Mouse (Mus musculus) lung, postnatal 4 days (tissue): ENCODE results near the gene Snrpf.
A peak's percentile ranks its signal among the peaks of the same experiment; 100 is the strongest.
"Not testable (repeated sequence)": the region's sequence is repeated elsewhere in the genome, so short reads cannot be mapped to it uniquely, and the experiment has no call there.

Experiments used
- DNase-seq, 2 experiments: peaks; one replicate each; pipeline ENCODE4 v3.0.0; 2021

Gene Snrpf

DNA sequence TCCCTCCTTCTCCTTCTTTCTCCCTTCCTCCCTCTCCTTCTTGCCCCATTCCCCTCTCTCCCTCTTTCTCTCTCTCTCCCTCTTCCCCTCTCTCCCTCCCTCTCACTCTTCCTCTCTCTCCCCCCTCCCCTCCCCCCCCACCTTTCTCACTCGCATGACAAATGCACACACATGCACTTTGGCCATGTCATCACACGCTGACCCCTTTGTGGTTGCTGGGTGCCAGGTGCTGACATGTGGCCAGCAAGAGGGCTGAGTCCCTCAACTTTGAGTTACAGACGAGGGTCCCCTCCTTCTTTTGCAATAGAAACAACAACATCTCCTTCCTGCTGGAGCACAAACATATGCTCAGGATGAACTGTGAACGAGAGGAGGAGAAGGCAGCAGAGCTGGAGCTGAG is 14.5 kb downstream of the Snrpf start:
- no peak for DNase-seq

DNA sequence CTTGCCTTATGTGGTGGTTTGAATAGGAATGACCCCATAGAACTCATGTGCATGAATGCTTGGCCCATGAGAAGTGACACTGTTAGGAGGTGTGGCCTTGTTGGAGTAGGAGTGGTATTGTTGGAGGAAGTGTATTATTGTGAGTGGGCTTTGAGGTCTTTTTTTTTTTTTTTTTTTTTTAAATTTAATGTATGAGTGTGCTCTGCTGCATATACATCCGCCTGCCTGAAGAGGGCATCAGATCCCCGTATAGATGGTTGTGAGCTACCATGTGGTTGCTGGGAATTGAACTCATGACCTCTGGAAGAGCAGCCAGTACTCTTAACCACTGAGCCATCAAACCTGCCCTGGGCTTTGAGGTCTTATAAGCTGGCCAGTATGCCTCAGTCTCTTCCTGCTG is 17.3 kb downstream of the Snrpf start:
- DNase-seq: no peak

DNA sequence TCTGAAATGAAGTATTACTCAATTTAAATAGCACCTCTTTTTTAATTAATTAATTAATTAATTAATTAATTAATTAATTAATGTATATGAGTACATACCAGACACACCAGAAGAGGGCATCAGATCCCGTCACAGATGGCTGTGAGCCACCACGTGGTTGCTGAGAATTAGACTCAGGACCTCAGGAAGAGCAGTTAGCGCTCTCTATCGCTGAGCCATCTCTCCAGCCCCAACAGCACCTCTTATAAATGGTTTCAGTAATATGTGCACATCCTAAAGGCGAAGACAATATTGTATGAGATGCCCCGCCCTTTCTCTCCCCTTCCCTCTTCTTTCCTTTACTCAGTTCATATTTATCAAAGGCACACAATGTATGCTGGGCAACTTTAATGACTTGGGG is 20.8 kb downstream of the Snrpf start:
- DNase-seq: no peak

DNA sequence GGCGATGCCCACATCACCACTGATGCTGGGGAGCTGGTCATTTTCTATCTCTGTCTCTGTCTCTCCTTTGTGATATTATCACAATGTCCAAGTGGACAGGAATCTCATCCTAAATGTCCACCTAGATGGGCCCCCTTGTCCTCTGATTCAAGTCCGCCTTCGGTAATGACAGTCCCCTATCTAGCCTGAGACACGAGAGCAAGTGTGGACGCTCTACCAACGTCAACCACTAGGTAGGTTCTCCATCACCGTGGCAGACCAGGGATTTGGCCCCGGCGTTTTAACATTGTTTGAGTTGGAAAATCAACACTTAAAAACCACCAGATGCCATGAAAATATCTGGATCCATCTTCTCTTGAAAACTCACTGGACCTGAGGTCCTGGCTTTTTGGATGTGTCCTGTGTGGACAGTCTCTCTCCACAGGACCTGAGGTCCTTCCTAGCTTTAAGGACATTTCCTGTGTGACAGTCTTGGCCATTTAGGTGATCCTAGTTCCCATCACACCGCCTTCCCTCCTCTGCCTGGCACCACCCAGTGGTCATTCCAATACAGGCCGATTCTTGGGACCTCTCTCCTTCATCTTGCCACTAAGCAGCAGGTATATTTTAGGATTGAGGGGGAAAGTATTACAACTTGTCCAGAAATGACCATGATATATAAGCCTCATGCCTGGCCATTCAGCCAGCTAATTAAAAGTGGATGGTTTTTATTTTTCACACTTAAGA is 21.5 kb downstream of the Snrpf start:
- no peak for DNase-seq

DNA sequence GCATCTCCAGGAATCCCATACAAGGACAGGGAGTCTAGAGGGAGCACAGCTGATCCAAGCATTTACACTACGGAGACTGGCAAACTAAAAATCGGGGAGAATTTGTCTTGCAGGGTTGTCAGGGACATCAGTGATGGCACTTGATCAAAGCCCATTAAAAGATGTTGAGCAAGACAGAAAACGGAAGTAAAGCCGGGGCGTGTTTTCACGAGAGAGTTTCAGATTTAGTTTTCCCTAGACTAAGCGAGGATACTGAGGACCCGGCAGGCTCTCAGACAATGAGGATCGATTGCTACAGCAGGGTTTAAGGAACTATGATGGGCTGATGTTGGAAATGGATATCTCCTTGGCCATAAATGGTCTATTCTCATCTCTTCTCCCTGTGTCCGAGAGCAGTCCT is 22.4 kb downstream of the Snrpf start:
- no peak for DNase-seq

DNA sequence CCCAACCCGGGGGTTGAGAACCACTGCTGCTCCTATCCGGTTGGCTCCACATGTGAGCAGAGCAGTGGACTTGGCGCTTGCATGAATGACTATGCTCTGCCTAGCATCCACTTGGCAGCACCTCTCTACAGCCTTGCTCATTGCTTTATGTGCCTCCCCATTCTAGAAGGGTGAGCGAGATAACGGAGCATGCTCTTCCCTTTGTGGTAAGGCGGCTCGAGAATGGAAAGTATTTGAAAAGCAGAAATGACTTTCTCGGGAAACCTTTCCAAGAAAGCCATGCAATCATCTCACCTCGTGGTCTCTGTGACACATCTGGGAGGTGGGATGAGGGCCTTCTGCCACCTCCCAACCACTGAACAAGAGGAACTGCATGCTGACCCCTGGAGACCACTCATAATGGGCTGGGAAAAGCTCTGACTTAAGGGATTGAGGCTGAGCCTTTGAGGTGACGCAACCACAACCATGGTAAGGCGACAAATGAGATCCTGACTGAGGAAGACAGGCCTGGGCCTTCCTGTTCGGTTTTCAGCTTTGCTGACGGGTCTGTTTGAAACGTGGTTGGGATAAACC is 24.9 kb downstream of the Snrpf start:
- no peak for DNase-seq

DNA sequence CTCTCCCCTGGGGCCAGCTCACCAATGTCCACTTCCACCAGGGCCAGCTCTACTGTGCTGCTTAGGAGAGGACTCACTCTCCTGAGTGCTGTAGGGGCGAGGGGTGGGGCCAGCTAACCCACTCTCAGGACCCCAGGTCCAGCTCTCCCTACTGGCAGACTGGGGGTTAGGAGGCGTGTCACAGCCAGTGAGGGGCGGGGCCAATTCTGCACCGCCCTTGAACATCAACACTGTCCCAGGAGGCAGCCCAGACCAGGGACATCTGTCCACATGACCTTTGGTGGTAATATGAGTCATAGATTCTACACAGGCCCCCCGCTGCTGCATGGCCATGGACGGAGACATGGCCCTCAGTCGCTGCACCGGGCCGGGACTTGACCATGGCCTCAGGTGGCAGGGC is 29.7 kb downstream of the Snrpf start:
- DNase-seq: no peak

DNA sequence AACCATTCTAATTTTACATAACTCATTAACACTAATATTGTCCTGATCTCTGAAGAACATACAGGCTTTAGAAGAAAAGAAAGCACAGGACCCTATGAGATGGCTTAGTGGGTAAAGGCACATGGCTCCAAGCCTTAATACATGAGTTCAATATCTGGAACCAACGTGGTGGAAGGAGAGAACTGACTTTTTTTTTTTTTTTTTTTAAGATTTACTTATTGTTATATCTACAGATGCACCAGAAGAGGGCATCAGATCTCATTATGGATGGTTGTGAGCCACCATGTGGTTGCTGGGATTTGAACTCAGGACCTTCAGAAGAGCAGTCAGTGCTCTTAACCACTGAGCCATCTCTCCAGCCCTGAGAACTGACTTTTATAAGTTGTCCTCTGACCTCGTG is 31.5 kb downstream of the Snrpf start:
- DNase-seq: not testable (repeated sequence)

DNA sequence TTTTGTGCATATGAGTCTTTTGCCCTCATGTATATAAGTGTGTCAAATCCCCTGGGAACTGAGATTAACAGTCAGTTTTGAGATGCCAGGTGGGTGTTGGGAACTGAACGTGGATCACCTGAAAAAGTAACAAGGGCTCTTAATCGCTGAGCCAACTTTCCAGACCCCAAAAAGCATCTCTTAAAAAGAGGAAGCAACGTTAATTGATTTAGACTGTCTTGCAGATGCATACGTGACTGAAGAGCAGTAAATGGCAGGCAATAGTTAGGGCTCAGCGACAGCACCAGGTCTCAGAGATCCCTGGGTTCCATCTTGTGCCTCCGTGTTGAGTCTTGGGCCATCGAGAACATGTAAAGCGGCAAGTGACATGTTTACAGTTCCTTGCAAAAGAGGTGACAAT is 36.9 kb downstream of the Snrpf start:
- no peak for DNase-seq

DNA sequence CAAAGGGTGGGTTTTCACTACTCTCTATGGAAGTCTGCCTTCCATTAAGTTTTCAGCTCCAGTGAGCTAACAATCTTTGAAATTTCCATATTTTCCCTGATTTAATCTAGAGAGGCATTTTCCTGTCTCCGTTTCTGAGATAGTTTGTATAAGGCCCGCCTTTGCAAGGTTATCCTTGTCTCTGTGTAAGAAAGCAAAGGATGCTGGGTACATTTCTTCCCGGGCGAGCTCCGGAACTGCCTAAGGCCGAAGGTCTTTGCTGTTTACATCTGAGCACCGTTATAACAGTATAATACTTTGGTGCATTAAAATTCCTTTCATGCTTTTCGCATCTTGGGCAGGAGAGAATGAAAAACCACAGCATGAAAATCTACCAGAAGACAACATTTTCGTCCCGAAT is 39.7 kb downstream of the Snrpf start:
- DNase-seq: no peak

DNA sequence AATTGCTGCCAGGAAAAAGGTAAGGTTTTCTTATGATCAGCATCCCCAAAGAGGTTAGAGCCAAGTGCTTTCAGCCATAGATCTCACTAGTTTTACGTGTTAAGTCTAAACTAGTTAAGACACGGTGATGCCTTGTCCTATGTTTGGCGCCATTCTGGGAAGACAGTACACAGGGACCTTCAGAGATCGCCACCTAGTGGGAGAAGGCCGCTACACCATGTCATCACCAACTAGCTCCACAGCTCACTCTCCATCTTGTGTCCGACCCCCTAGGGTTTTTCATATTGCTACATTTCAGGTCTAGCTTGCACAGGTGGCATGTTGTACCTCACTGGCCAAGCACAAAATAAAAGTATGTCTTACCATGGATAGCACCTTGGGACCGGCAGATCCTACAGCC is 40.5 kb downstream of the Snrpf start:
- peak; percentile 63 to 82 for DNase-seq

DNA sequence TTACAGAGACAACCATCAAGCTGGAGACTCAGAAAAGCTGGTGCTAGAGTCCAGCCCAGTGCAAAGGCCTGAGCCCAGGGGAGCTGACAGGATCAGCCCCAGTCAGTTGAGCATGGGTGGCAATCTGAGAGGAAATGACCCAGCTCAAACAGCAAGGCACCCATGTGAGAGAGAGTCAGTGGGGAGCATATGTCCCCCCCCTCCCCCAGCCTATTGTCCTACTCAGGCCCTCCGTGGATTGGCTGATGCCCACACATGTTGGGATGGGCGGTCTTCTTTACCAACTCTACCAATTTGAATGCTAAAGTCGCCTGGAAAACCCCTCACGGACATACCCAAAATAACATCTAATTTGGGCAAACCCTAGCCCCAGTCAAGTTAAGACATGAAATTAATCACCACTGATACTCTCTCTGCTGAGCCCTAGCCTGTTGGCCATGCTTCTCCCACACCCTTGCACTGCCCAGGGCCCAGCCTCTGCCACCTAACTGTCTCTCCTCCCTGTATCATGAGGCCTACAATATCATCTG is 41.7 kb downstream of the Snrpf start:
- DNase-seq: no peak

DNA sequence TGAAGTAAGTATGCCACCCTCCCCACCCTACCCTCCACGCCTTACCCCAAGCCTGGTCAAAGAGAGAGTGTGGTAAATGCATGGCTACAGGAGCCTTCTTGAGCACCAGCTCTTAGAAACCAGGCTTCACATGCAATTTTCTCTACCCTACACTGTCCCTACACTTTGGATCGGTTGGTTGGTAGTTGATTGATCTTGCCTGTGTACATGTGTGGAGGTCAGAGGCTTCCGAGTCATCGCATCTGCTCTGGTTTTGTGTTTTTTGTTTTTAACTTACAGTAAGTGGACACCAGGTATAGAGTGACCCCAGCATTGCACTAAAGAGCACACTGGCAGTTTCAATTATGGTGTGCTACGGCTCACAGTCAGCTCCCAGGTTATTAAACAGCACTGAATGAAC is 45.3 kb downstream of the Snrpf start:
- DNase-seq: no peak

DNA sequence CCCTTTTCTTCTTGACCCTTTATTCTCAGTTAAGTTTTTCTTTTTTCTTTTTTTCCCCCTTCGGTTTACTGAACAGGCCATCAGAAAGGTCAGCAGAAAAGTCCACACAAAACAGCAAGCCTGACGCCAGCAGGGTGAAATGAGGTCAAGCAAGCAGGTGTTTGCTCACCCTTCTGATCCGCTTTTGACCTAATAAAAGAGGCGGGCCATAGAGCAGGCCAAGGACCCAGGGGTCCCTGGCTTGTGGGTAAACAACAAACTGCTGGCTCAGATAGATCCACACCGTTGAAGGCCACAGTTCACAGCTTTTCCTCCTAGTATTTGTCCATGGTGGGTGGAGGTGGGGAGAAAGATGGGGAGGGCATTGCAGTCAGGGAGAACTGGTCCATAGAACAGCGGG is 46.3 kb downstream of the Snrpf start:
- no peak for DNase-seq

DNA sequence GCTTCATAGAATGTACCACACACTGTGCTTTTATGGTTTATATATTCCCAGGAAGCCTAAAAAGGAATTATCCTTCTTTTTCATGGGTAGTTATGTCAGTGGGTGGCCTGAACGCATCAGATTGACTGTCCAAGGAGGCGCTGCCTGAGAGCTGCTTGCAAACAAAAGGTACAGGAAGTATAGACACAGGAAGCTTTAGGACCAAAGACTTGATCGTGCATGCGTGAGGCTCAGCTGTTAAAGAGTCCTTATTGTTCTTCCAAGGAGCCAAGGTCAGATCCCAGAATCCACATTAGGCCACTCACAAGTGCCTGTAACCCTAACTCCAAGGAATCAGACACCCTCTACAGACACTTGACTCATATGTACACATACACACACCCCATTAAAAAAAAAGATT is 47.1 kb downstream of the Snrpf start:
- no peak for DNase-seq

DNA sequence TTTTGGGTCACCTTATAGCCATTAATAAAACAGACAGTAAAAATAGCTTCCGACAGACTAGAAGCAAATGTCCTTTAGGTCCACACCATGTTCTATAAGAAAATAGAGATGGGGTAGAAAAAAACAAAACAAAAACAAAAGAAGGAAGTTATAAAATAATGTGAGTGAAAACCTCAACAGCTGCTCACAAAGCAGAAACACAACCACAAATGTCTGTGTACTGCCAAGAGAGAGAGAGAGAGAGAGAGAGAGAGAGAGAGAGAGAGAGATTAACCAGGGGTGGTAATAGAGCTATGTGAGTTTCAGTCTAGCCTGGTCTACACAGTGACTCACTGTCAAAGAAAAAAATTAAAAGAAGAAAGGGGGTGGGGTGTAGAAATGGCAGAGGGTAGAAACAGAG is 47.9 kb downstream of the Snrpf start:
- no peak for DNase-seq

DNA sequence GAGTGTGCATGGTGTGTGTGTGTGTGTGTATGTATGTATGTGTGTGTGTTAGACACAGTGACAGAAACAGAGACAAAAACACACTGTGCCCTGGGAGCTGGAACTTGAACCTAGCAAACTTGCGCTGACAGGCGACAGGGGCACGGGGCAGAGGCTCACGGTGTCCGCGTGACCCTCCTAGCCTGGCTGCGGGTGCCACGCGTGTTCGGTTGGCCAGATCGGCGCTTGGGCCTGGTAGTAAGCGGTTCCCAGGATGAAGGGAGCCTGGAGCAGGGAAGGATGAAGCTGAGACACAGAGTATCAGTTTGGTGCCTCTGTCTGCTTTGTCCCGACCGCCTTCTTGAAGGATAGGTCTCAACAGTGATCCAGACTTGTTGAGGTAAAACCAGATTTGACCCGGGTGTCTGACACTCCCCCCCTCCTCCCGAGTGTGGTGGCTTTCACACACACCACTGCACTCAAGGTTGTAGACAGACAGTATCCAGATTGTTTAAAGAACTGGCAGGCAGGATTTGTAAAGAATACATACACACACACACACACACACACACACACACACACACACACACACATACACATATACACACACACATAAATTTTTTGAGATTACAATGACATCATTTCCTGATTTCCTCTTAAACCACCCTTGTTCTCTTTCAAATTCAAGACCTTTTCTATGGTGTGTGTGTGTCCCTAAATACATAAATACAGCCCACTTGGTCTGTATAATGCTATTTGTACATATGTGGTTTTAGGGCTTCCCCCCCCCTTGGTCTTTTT is 48.9 kb downstream of the Snrpf start, which contains the start of gene Ccdc38:
Gene Ccdc38 (plus strand): TSS at position 202 of the 780 bp plus-strand sequence.
- DNase-seq: peak; percentile 13 to 41

DNA sequence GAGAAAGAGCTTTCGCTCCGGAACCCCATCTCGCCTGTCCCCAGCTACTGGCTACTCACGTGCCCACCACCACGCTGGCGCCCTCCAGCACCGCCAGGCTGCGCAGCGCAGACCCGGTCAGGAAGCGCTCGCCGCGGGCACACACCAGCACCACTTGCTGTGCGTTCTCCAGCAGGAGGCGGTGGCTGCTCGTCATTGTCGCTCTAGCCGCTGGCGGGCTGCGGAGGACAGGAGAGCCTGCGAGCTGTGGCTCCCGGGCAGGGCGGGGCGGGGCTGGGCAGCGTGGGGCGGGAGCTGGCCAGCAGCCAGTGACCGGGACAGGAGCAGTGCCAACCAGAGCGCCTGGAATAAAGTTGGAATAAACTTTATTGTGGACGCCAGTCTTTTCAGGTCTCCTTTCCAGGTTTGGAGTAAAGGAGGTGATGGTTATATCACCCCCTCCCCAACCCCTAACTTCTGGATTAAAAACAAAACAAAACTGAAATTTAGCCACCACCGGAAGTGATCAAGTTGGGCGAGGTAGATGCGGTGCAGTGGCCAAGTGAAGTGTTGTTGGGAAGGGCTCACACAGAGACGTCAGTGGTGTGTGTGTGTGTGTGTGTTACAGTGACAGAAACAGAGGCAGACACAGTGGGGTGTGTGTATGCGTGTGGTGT is 49.6 kb downstream of the Snrpf start, which contains the start of gene Amdhd1:
Gene Amdhd1 (minus strand): TSS at position 259 of the 656 bp plus-strand sequence.
- DNase-seq: peak; percentile 92 to 93

DNA sequence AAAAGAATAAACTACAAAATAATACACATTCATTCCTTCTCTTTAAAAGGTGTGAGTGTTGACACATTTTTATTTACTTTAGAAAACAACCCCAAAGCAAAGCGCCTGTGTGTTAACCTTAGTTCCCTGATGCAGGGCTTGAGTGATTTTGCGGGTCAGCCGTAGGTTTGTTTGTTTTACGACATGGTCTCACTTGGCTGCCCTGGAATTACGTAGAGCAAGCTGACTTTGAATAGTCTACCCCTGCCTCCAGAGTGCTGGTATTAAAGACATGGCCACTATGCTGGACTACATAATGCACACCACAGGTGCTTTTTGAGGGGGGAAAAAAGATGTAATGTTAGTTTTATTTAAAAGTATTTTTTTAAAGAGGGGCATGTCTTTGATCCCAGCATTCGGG is 50.7 kb downstream of the Snrpf start:
- DNase-seq: no peak

DNA sequence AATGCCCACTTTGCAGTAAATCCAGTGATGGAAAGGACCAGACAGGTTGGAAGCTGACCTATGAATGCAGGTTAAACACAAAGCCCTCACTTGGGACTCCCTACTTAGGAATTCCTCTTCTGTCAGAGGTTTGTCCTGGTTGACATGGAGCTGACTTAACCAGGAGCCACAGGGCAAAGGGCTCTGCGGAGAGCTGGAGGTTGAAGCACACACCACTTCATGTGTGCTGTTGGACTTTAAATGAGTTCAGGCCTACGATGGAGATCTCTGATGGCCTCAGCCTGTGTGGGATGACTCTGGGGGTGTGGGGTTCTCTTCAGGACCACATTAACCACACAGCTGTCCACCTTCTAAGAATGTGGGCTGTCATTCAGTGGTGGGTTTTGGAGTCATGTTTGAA is 51.2 kb downstream of the Snrpf start:
- no peak for DNase-seq
